Mouse (Mus musculus) midbrain, embryonic 10.5 days (tissue): ENCODE measurements around the gene Dtx1. TPM values are rescaled to one million over a fixed set of nuclear protein-coding genes. Genes with fewer than 3 reads are reported as not detected.

Experiments
- DNase-seq: peaks from one replicate; pipeline ENCODE4 v3.0.0-alpha.2; 2017; ENCODE audit warnings: low spot score
- H3K27ac ChIP-seq: fragments of 300-500 bp; sonication (generic); replicated peaks from 2 replicates; pipeline ENCODE4 v1.5.1; 2016; ENCODE audit warnings: mild to moderate bottlenecking
- H3K27me3 ChIP-seq: fragments of 300-500 bp; sonication (generic); 2 replicates; pipeline ENCODE4 v1.6.1; 2016; ENCODE audit warnings: low read depth, mild to moderate bottlenecking; ENCODE audit not compliant: poor library complexity, severe bottlenecking
- H3K36me3 ChIP-seq: fragments of 300-500 bp; sonication (generic); 2 replicates; pipeline ENCODE4 v1.6.1; 2016; ENCODE audit warnings: mild to moderate bottlenecking, moderate library complexity
- H3K4me1 ChIP-seq: fragments of 300-500 bp; sonication (generic); 2 replicates; pipeline ENCODE4 v1.6.1; 2016
- H3K4me3 ChIP-seq: fragments of 300-500 bp; sonication (generic); 2 replicates; pipeline ENCODE4 v1.5.1; 2016; ENCODE audit warnings: mild to moderate bottlenecking, moderate library complexity
- H3K9me3 ChIP-seq: fragments of 300-500 bp; sonication (generic); replicated peaks from 2 replicates; pipeline ENCODE4 v1.6.1; 2016; ENCODE audit warnings: mild to moderate bottlenecking
- whole genome bisulfite sequencing: fragments of 180-500 bp; shearing (Covaris S2); methylation state at CpG from one replicate; pipeline ENCODE4 v1.1.7; 2016; 5-methylcytosine and 5-hydroxymethylcytosine counted together
- polyA plus RNA-seq: library from polyadenylated mRNA; unstranded; fragments of >200 nt; fragmentation: Nextera tagmentation; extraction: Ambion mirVana; gene quantifications from 2 replicates; pipeline ENCODE4 v1.2.1, GENCODE M21; 2016

The Dtx1 gene
- polyA plus RNA-seq, 1 experiment from 2014 or later: 2.2 TPM

DNA sequence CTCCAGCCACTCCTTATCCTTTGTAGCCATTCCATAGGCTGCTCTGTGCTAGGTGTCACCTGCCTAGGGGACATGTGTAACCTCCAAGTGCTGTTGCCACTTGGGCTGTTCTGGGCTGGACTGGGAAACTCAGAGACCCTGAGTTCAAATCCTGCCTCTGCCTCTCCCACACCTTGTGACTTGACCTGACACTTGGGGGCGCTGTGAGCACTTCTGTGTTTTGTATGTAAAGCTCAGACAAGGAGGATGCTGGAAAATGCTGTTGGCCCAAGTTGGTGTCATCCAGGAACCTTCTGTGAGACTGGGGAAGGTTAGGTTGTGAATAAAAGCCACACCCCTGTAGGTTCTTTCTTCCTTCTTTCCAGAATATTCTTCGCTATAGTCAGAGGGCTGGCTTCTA, 46.8 kb downstream of the Dtx1 start:
- no peaks in the 10 kb centered on the region for H3K36me3 ChIP-seq
- H3K9me3 ChIP-seq: no peaks in the 10 kb centered on the region
- H3K27me3 ChIP-seq: peaks cover 35% of the 10 kb centered on the region
- H3K27ac ChIP-seq: no peak overlapping the region
- no peak overlapping the region for H3K4me3 ChIP-seq
- WGBS: 55% methylated on average over 2 of the region's 2 CpGs
- DNase-seq: no peak
- peaks cover 12% of the 10 kb centered on the region for H3K4me1 ChIP-seq

DNA sequence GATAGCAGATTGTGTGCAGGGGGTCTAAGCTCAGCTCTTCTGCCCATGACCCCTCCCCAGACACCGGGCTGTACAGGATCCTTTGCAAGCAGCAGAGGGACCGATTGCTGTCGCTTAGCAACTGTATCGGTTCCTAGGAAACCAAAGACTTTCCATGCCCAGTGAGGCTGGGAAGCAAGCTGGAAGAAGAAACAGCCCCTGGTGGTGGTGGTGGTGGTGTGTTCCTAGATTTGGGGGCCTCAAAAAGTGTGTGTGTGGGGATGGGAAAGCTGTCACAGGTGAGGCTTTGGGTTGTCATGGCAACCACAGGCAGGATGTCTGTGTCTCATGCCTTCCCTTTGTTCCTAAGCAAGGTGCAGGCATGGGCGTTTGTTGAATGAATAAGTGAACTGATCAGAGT, 50.9 kb downstream of the Dtx1 start:
- no peaks in the 10 kb centered on the region for H3K9me3 ChIP-seq
- H3K27me3 ChIP-seq: peaks cover 19% of the 10 kb centered on the region; the same call in 1 of the 2 replicates
- 55% methylated on average over 5 of the region's 5 CpGs for WGBS
- H3K4me3 ChIP-seq: no peak overlapping the region
- no peak overlapping the region for H3K27ac ChIP-seq
- DNase-seq: no peak
- peaks cover 15% of the 10 kb centered on the region for H3K4me1 ChIP-seq
- H3K36me3 ChIP-seq: no peaks in the 10 kb centered on the region

DNA sequence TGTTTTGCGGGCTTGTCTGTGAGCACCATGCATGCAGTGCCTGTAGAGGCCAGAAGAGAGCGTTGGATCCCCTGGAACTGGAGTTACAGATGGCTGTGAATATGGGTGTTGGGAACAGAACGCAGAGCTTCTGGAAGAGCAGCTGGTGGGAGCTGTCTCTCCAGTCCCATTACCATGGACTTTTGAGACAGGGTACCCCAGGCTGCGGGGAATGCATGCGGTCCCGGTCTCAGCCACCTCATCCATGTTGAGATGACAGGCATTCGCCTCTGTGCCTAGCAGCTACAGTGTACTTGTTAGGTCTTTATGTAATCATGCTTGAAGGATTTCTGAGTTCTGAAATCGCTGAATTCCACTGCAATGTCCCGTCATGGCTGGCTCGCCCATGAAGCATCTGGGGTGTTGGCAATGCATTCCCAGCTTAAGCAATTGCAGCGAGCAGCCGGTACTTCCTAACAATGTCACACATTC, 55.4 kb downstream of the Dtx1 start:
- Histone ChIP-seq H3K27me3 (peaks cover 13% of the 10 kb centered on the region), H3K9me3 (no peaks in the 10 kb centered on the region), H3K27ac (no peak overlapping the region), H3K4me1 (peaks cover 14% of the 10 kb centered on the region), H3K36me3 (no peaks in the 10 kb centered on the region), H3K4me3 (no peak overlapping the region)
- no peak for DNase-seq
- WGBS: 88% methylated on average over 12 of the region's 12 CpGs

DNA sequence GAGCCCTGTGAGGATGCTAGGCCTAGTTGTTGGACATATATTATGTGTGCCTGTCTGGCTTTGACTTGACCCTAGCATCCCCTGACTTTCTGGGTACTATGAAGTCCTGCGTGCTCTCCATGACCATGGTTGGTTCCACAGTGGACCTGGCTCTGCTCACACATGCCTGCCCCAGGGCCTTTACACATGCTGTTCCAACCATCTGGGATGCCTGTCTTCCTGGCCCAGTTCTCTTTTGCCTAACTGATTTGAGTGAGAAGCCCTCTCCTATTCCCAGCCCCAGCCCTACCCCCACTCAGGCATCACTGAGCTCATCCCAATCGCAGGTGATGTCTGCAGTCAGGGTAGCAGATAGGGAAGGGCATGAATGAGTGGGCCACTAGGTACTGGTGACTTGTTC, 57.9 kb downstream of the Dtx1 start:
- Histone ChIP-seq H3K27ac (no peak overlapping the region), H3K9me3 (no peaks in the 10 kb centered on the region), H3K27me3 (peaks cover 37% of the 10 kb centered on the region), H3K36me3 (no peaks in the 10 kb centered on the region), H3K4me3 (no peak overlapping the region), H3K4me1 (peaks cover 18% of the 10 kb centered on the region)
- no peak for DNase-seq
- 92% methylated on average over 2 of the region's 2 CpGs for WGBS

DNA sequence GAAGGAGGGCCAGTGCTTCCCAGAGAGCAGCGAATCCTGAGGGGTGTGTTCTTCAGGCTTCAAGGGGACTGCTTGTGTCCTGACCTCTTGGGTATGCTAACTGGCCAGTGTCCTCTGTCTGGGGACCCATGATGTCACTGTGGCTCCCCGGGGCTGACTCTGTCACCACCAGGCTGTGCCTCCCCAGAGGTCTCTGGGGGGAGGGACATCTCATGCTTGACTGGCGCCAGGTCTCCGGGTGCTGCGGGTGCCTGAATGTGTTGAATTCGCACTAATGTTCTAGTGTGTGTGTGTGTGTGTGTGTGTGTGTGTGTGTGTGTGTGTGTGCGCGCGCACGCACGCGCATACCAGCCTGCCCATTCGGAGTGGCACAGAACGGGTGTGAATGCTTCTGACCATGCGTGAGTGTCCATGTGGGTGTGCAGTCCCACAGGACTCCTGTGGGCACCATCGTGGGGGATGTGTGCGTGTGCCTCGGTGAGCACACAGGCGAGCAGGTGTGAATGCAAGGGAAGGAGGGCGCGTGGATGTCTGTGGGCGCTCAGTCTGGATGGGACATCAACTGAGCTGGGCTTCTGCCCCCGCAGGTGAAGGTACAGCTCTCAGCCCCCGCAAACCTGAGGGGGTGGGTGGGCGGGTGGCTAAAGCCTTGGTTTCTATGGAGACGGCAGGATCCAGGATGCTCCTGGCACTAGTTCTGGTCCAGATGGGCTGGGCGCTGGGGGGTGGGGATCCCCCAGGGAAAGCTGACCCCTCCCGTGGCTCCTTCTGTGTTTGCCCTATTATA, 58.6 kb downstream of the Dtx1 start:
- Histone ChIP-seq H3K4me1 (peaks cover 23% of the 10 kb centered on the region), H3K27me3 (peaks cover 45% of the 10 kb centered on the region), H3K4me3 (no peak overlapping the region), H3K27ac (no peak overlapping the region), H3K9me3 (no peaks in the 10 kb centered on the region), H3K36me3 (no peaks in the 10 kb centered on the region)
- no peak for DNase-seq
- WGBS: 83% methylated on average over 28 of the region's 28 CpGs

DNA sequence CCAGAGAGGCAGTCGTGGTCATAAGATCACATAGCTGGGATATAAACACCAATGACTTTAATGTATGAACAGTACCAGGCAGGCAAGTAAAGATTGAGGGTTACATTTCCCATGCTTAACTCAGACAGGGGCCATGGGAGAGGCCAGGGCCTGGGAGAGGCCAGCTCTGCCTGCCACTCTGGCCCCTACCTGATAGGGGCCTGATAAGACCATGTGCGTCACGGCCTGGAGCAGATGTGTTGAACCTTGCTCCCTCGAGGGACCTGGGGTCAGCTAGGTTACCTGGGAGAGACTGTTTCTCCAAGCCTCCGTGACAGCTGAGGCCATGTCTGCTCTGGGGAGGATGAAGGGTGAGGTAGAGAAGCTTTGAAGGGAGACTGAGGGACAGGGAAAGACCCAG, 60.5 kb downstream of the Dtx1 start:
- Histone ChIP-seq H3K4me1 (peaks cover 15% of the 10 kb centered on the region), H3K27me3 (peaks cover 60% of the 10 kb centered on the region), H3K36me3 (no peaks in the 10 kb centered on the region), H3K9me3 (no peaks in the 10 kb centered on the region), H3K4me3 (no peak overlapping the region), H3K27ac (no peak overlapping the region)
- no peak for DNase-seq
- 79% methylated on average over 5 of the region's 5 CpGs for WGBS

DNA sequence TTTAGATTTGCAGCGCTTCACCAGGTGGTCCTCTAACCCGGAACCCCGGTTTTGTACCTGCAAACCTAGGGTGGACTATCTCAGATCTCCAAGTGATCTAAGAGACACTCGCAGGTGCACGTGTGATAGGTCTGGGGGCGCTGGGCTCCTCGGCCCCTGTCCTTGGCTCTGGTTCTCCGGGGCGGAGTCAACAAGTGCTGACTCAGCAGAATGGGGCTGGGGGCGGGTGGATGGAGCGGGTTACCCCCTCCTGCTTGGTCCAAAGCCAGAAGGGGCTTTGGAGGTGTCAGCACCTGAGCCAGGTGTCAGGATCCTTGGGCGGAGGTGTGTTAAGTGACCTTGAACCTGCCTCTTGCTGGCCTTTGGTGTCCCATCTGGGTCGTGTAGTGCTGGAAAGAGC, 61.8 kb downstream of the Dtx1 start:
- 27% methylated on average over 13 of the region's 13 CpGs for WGBS
- Histone ChIP-seq H3K27me3 (peaks cover 60% of the 10 kb centered on the region), H3K36me3 (no peaks in the 10 kb centered on the region), H3K4me3 (no peak overlapping the region), H3K4me1 (peaks cover 15% of the 10 kb centered on the region), H3K27ac (no peak overlapping the region), H3K9me3 (no peaks in the 10 kb centered on the region)
- no peak for DNase-seq

DNA sequence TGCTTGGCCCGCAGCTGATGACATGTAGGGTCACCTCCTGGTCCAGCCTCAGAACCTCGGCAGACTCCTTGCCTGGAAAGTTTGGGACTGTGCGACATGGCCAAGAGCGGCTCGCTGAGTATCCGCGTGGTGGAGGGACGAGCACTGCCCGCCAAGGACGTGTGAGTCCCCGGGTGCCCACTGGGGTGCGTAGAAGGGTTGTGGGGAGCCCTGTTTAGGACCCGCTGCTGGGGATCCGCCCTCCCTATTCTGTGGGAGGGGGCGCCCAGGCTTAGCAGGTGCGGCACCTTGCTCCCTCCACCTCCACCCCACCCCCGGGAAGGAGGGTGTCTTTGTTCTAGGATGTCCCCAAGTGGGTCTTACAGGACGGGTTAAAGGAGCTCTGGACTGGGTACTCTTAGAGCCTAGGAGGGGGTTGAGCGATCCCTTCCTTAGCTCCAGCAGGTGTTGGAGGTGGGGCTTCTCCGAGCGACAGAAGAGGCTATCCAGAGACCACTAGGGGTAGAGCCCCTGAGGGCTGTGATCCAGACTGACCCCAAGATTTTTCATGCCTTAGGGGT, 62.3 kb downstream of the Dtx1 start:
- Histone ChIP-seq H3K27ac (no peak overlapping the region), H3K4me1 (peaks cover 15% of the 10 kb centered on the region), H3K9me3 (no peaks in the 10 kb centered on the region), H3K4me3 (peak overlapping the region; percentile 43), H3K27me3 (peaks cover 60% of the 10 kb centered on the region), H3K36me3 (no peaks in the 10 kb centered on the region)
- no peak for DNase-seq
- WGBS: 4% methylated on average over 21 of the region's 21 CpGs

DNA sequence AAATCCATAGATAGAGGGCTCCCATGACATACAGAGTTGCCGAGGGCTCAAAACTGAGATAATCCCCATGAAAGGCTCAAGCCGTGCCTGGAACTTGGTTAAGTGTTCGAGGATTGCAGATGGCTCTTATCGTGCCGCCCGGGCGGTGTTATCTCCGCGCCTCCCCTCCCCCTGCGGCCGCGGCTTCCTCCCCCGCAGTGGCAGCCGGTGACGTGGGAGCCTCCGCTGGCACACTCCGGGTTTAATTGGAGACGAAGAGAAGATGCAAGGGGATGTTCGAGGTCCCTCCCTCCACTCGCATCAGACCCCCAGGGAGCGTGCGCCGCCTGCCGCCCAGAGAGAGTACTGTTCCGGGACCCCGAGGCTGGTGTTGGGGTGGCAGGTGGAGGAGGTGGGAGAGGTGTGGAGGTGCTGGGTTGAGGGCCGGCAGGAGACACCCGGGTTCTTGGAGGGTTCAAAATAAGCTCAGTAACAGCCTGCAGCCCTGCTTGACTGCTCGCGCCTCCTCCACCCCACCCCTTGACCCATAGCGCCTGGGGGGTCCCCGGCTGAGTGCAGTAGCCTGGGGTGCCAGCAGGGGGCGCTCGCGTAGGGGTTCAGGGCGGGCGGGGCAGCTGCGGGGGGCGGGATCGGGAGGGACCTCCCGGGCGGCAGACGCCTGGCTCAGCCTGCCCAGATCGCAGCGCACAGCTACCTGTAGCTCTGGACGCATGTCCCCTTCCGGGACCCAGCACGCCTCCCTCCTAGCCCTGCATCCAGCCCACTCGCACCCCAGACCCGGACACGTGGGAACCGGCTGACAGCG, 63.0 kb downstream of the Dtx1 start, which contains the start of gene Rasal1:
TSS of gene Rasal1 (plus strand) at position 244 of the 805 bp plus-strand sequence.
- Histone ChIP-seq H3K27ac (no peak within 1 kb of the TSS), H3K4me1 (peaks cover 15% of the 10 kb centered on the region), H3K4me3 (peak within 1 kb of the TSS; percentile 43), H3K36me3 (no peaks in the 10 kb centered on the region), H3K9me3 (no peaks in the 10 kb centered on the region), H3K27me3 (peaks cover 60% of the 10 kb centered on the region)
- WGBS: 2% methylated on average over 53 of the region's 53 CpGs
- peak; percentile 50 for DNase-seq

DNA sequence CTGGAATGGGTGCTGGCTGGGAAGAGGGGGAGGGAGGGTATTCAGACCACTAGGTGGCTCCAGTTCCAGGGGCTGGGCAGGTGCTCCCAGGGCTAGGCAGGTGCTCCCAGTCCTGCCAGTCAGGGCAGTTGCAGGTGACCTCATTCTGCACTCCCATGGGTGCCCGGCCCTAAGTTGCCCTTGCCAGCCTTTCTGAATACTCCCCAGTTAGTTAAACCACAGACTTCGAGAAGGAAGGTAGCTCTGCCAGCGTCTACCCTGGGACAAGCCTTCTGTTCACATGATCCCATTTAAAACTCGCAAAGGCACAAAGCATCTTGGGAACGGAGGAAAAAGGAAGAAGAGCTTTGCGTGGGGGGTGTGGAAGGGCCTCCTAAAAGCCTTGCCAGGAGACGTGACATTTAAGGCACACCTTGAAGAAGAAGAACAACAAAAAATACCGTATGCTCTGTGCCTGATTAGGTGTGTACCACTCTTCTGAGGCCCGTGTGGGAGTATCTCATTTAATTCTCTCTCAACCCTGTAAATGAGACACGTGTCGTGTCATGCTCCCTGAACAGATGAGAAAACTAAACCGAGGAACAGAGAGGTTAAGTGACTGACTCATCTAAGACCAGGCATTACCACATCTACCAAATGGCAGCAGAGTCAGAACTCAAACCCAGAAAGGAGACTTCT, 63.8 kb downstream of the Dtx1 start:
- DNase-seq: no peak
- WGBS: 42% methylated on average over 12 of the region's 12 CpGs
- H3K4me1 ChIP-seq: peaks cover 15% of the 10 kb centered on the region
- H3K27me3 ChIP-seq: peaks cover 60% of the 10 kb centered on the region
- H3K27ac ChIP-seq: no peak overlapping the region
- H3K4me3 ChIP-seq: peak overlapping the region; percentile 43; the same call in 1 of the 2 replicates
- no peaks in the 10 kb centered on the region for H3K36me3 ChIP-seq
- no peaks in the 10 kb centered on the region for H3K9me3 ChIP-seq

DNA sequence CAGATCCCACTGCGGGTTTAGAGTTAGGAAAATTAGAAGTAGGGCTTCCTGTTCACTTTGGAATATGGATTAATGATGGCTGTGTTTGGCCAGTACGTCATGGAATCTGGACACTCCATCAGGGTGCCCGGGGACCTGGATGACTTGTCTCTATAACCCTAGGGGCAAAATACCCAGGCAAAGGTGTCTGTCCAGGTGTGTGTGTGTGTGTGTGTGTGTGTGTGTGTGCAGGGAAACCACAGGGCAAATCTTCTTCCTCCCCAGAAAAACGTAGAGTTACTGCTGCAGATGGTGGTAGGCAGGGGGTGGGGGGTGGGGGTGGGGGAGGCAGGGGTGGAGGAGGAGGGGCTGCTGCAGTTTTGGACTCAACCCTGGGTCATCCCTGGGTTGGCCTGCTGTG, 64.4 kb downstream of the Dtx1 start:
- Histone ChIP-seq H3K27ac (no peak overlapping the region), H3K4me1 (peaks cover 15% of the 10 kb centered on the region), H3K4me3 (no peak overlapping the region), H3K27me3 (peaks cover 54% of the 10 kb centered on the region), H3K9me3 (no peaks in the 10 kb centered on the region), H3K36me3 (no peaks in the 10 kb centered on the region)
- 85% methylated on average over 4 of the region's 4 CpGs for WGBS
- no peak for DNase-seq

DNA sequence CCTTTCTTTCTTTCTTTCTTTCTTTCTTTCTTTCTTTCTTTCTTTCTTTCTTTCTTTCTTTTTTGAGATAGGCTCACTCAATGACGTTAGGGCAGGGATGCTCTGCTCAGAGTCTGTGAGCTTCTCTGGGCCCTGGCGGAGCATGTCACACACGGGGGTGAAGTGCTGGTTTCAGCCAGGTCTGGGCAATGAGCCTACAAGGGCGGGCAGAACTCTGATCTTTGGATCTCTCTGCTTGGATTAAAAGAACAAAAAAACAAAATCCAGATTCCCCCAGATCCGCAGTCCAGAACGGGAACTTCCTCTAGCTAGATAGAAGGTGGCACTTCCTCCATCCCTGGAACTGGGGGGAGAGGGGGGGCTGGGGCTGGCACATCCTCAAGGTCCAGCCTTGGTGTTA, 65.9 kb downstream of the Dtx1 start:
- Histone ChIP-seq H3K4me3 (no peak overlapping the region), H3K27me3 (peaks cover 43% of the 10 kb centered on the region)
- WGBS: 66% methylated on average over 6 of the region's 6 CpGs

More for the DNA sequence above, 65.9 kb downstream of the Dtx1 start:
- DNase-seq: no peak
- Histone ChIP-seq H3K27ac (no peak overlapping the region), H3K4me1 (peaks cover 13% of the 10 kb centered on the region), H3K36me3 (no peaks in the 10 kb centered on the region), H3K9me3 (no peaks in the 10 kb centered on the region)
